Mouse (Mus musculus) heart, postnatal 0 days (tissue): ENCODE data around the gene Map4k3. TPM values are rescaled to one million over a fixed set of nuclear protein-coding genes. Genes with fewer than 3 reads are reported as not detected.

Experiments
- ATAC-seq: fragments of 200-750 bp; cut with Nextera tagmentation; 2 replicates; pipeline ENCODE4 v1.8.0; 2017; ENCODE audit warnings: low read depth, moderate number of reproducible peaks, moderate library complexity; ENCODE audit not compliant: insufficient read depth
- DNase-seq: peaks from one replicate; pipeline ENCODE4 v3.0.0-alpha.2; 2016; ENCODE audit warnings: low spot score
- H3K27ac ChIP-seq: fragments of 300-500 bp; sonication (generic); 2 replicates; pipeline ENCODE4 v1.5.1; 2014; ENCODE audit warnings: low read depth, mild to moderate bottlenecking
- H3K27me3 ChIP-seq: fragments of 300-500 bp; sonication (generic); 2 replicates; pipeline ENCODE4 v1.6.1; 2014; ENCODE audit warnings: low read length, mixed read lengths; ENCODE audit not compliant: control insufficient read depth, insufficient read depth
- H3K36me3 ChIP-seq: fragments of 300-500 bp; sonication (generic); replicated peaks from 2 replicates; pipeline ENCODE4 v1.6.1; 2014; ENCODE audit warnings: low read length, mixed read lengths; ENCODE audit not compliant: control insufficient read depth, insufficient read depth
- H3K4me1 ChIP-seq: fragments of 300-500 bp; sonication (generic); 2 replicates; pipeline ENCODE4 v1.6.1; 2014; ENCODE audit warnings: antibody characterized with exemption; ENCODE audit not compliant: control insufficient read depth, insufficient read depth
- H3K4me2 ChIP-seq: fragments of 300-500 bp; sonication (generic); 2 replicates; pipeline ENCODE4 v1.6.1; 2014; ENCODE audit warnings: low read depth, mild to moderate bottlenecking, low read length, moderate library complexity
- H3K4me3 ChIP-seq: fragments of 300-500 bp; sonication (generic); 2 replicates; pipeline ENCODE4 v1.5.1; 2014; ENCODE audit warnings: low read depth, low read length
- H3K9ac ChIP-seq: fragments of 300-500 bp; sonication (generic); replicated peaks from 2 replicates; pipeline ENCODE4 v1.6.1; 2014; ENCODE audit warnings: low read depth, low read length, mixed read lengths
- H3K9me3 ChIP-seq: fragments of 300-500 bp; sonication (generic); replicated peaks from 2 replicates; pipeline ENCODE4 v1.6.1; 2016; ENCODE audit warnings: low read length; ENCODE audit not compliant: control insufficient read depth
- CTCF ChIP-seq: IDR thresholded peaks from 2 replicates; pipeline ENCODE4 v1.5.1; 2016; ENCODE audit warnings: antibody characterized with exemption, control low read depth, low read depth
- EP300 ChIP-seq: IDR thresholded peaks from 2 replicates; pipeline ENCODE4 v1.6.1; 2016; ENCODE audit warnings: antibody characterized with exemption, low read depth
- WGBS: fragments of 180-500 bp; shearing (Covaris S2); extraction: QIAGEN DNeasy Blood & Tissue Kit; methylation state at CpG from one replicate; pipeline ENCODE4 v1.1.7; 2014; 5-methylcytosine and 5-hydroxymethylcytosine counted together
- polyA plus RNA-seq: library from polyadenylated mRNA; unstranded; fragments of >200 nt; fragmentation: Nextera tagmentation; extraction: Ambion mirVana; gene quantifications from 2 replicates; pipeline ENCODE4 v1.2.1, GENCODE M21; 2015
- total RNA-seq: library from RNA; depleted of rRNA; stranded (reverse); fragments of >200 nt; gene quantifications from 2 replicates; pipeline ENCODE4 v1.2.3, GENCODE M21; 2014; ENCODE audit warnings: low replicate concordance

Map4k3 gene
- total and polyA plus RNA-seq, 2 experiments from 2014 or later, result 16.7 to 38.0 TPM

- Histone ChIP-seq H3K9ac (no peak overlapping the region), H3K4me3 (no peak overlapping the region), H3K27me3 (no peaks in the 10 kb centered on the region), H3K27ac (no peak overlapping the region), H3K9me3 (no peaks in the 10 kb centered on the region), H3K36me3 (no peaks in the 10 kb centered on the region), H3K4me2 (no peak overlapping the region), H3K4me1 (peaks cover 37% of the 10 kb centered on the region)
- 46% methylated on average over 7 of the region's 7 CpGs for WGBS
- DNase-seq, result no peak
- no peak for TF ChIP-seq CTCF
- no peak for TF ChIP-seq EP300
- no peak for ATAC-seq
Measured at GRCm38 (mm10) chr17:80698930-80699329, 29.4 kb downstream of the Map4k3 start.

GRCm38 (mm10) chr17:80698191-80698901 lies 29.9 kb downstream of the Map4k3 start:
- Histone ChIP-seq H3K27me3 (no peaks in the 10 kb centered on the region), H3K9me3 (no peaks in the 10 kb centered on the region), H3K9ac (no peak overlapping the region), H3K4me3 (no peak overlapping the region), H3K4me1 (peaks cover 41% of the 10 kb centered on the region), H3K27ac (peak overlapping the region; percentile 48), H3K4me2 (peak overlapping the region; percentile 21; the same call in 1 of the 2 replicates), H3K36me3 (no peaks in the 10 kb centered on the region)
- TF ChIP-seq EP300, result no peak
- no peak for TF ChIP-seq CTCF
- DNase-seq (no peak), ATAC-seq (no peak)
- WGBS, result 37% methylated on average over 12 of the region's 12 CpGs

GRCm38 (mm10) chr17:80696956-80697355 lies 31.3 kb downstream of the Map4k3 start:
- ATAC-seq, result no peak
- no peaks in the 10 kb centered on the region for H3K27me3 ChIP-seq
- no peak for TF ChIP-seq CTCF
- TF ChIP-seq EP300, result no peak
- no peaks in the 10 kb centered on the region for H3K9me3 ChIP-seq
- WGBS, result 90% methylated on average over 5 of the region's 5 CpGs
- no peak overlapping the region for H3K27ac ChIP-seq
- H3K36me3 ChIP-seq, result no peaks in the 10 kb centered on the region
- DNase-seq, result no peak
- H3K4me3 ChIP-seq, result no peak overlapping the region
- H3K9ac ChIP-seq, result no peak overlapping the region
- peaks cover 46% of the 10 kb centered on the region for H3K4me1 ChIP-seq
- no peak overlapping the region for H3K4me2 ChIP-seq

GRCm38 (mm10) chr17:80696210-80696609 lies 32.1 kb downstream of the Map4k3 start:
- WGBS, result 58% methylated on average over 6 of the region's 6 CpGs

GRCm38 (mm10) chr17:80693707-80694106 lies 34.6 kb downstream of the Map4k3 start:
- H3K36me3 ChIP-seq, result no peaks in the 10 kb centered on the region
- no peaks in the 10 kb centered on the region for H3K9me3 ChIP-seq
- peak overlapping the region; percentile 83 for H3K27ac ChIP-seq
- peaks cover 36% of the 10 kb centered on the region for H3K4me1 ChIP-seq
- peak; percentile 82 for DNase-seq
- H3K9ac ChIP-seq, result no peak overlapping the region
- peak overlapping the region; percentile 50 for H3K4me2 ChIP-seq
- WGBS, result 19% methylated on average over 7 of the region's 7 CpGs
- H3K27me3 ChIP-seq, result no peaks in the 10 kb centered on the region
- peak; percentile 89 for ATAC-seq
- 0 out of 2 replicates have a peak overlapping the region, but pooled peaks have one; percentile 1 for H3K4me3 ChIP-seq
- TF ChIP-seq CTCF, result peak; percentile 47
- no peak for TF ChIP-seq EP300

More at GRCm38 (mm10) chr17:80696210-80696609, 32.1 kb downstream of the Map4k3 start:
- no peak overlapping the region for H3K4me2 ChIP-seq
- no peak for TF ChIP-seq CTCF
- no peak for TF ChIP-seq EP300
- ATAC-seq, result no peak
- no peak overlapping the region for H3K9ac ChIP-seq
- no peaks in the 10 kb centered on the region for H3K27me3 ChIP-seq
- no peak overlapping the region for H3K27ac ChIP-seq
- H3K36me3 ChIP-seq, result no peaks in the 10 kb centered on the region
- H3K4me3 ChIP-seq, result no peak overlapping the region
- H3K9me3 ChIP-seq, result no peaks in the 10 kb centered on the region
- H3K4me1 ChIP-seq, result peaks cover 46% of the 10 kb centered on the region
- DNase-seq, result no peak
